Mouse (Mus musculus): Measurements from ENCODE around the gene Nphs1. TPM values are rescaled to one million over a fixed set of nuclear protein-coding genes. Genes with fewer than 3 reads are reported as not detected.

The Nphs1 gene
- polyA plus RNA-seq, 1 experiment = 0.60 TPM

GRCm38 (mm10) chr7:30413596-30413995 lies 44.5 kb upstream of the Nphs1 start, which contains the start of gene Tyrobp:
Gene Tyrobp, plus strand, starts transcription at chr7:30413760.
- TF ChIP-seq USF1 (IDR thresholded peaks at IDR 0.05; ENCODE audit: low read depth) = no peak
- TF ChIP-seq MYOD1 (IDR thresholded peaks at IDR 0.05; ENCODE audit: control insufficient read depth, insufficient read length, low read depth) = no peak
- no peak for TF ChIP-seq CTCF (IDR thresholded peaks at IDR 0.05; ENCODE audit: control insufficient read depth, insufficient read depth, insufficient read length)
- TF ChIP-seq CEBPB (IDR thresholded peaks at IDR 0.05; ENCODE audit: low read depth) = no peak
- no peak for TF ChIP-seq MAX (IDR thresholded peaks at IDR 0.05)
- TF ChIP-seq FOSL1 (IDR thresholded peaks at IDR 0.05; ENCODE audit: insufficient read depth, low read length, poor library complexity, severe bottlenecking) = no peak
- TF ChIP-seq MYOG (IDR thresholded peaks at IDR 0.05; ENCODE audit: control insufficient read depth, extremely low read depth, insufficient read length) = no peak
- no peaks in the 10 kb centered on the region for H3K79me2 ChIP-seq (ENCODE audit: control insufficient read depth, insufficient read depth)
- H3K27me3 ChIP-seq (ENCODE audit: control insufficient read depth, insufficient read depth, insufficient read length) = peaks cover 23% of the 10 kb centered on the region
- no peaks in the 10 kb centered on the region for H3K79me3 ChIP-seq (ENCODE audit: low read depth)
- no peaks in the 10 kb centered on the region for H3K36me3 ChIP-seq (ENCODE audit: control insufficient read depth, insufficient read depth)
- H3ac ChIP-seq (ENCODE audit: control insufficient read depth, insufficient read length, low read depth) = no peak within 1 kb of the TSS
- no peak within 1 kb of the TSS for H3K4me3 ChIP-seq (ENCODE audit: insufficient read depth, poor library complexity, severe bottlenecking)

GRCm38 (mm10) chr7:30417856-30418255 lies 40.3 kb upstream of the Nphs1 start:
- Histone ChIP-seq H3K36me3 (ENCODE audit: control insufficient read depth, insufficient read depth) (no peaks in the 10 kb centered on the region), H3K4me3 (ENCODE audit: insufficient read depth, poor library complexity, severe bottlenecking) (no peak overlapping the region), H3K79me3 (ENCODE audit: low read depth) (no peaks in the 10 kb centered on the region), H3K79me2 (ENCODE audit: control insufficient read depth, insufficient read depth) (no peaks in the 10 kb centered on the region), H3K27me3 (ENCODE audit: control insufficient read depth, insufficient read depth, insufficient read length) (peaks cover 21% of the 10 kb centered on the region), H3ac (ENCODE audit: control insufficient read depth, insufficient read length, low read depth) (no peak overlapping the region)
- TF ChIP-seq CTCF (IDR thresholded peaks at IDR 0.05; ENCODE audit: control insufficient read depth, insufficient read depth, insufficient read length) (no peak), CEBPB (IDR thresholded peaks at IDR 0.05; ENCODE audit: low read depth) (no peak), MYOG (IDR thresholded peaks at IDR 0.05; ENCODE audit: control insufficient read depth, extremely low read depth, insufficient read length) (no peak), FOSL1 (IDR thresholded peaks at IDR 0.05; ENCODE audit: insufficient read depth, low read length, poor library complexity, severe bottlenecking) (no peak), MAX (IDR thresholded peaks at IDR 0.05) (no peak), MYOD1 (IDR thresholded peaks at IDR 0.05; ENCODE audit: control insufficient read depth, insufficient read length, low read depth) (no peak), USF1 (IDR thresholded peaks at IDR 0.05; ENCODE audit: low read depth) (no peak)

GRCm38 (mm10) chr7:30419561-30420499 lies 38.3 kb upstream of the Nphs1 start, which contains the start of gene Hcst:
Gene Hcst, minus strand, starts transcription at chr7:30419854.
- TF ChIP-seq MAX (IDR thresholded peaks at IDR 0.05) = no peak
- TF ChIP-seq MYOG (IDR thresholded peaks at IDR 0.05; ENCODE audit: control insufficient read depth, extremely low read depth, insufficient read length) = no peak
- TF ChIP-seq CTCF (IDR thresholded peaks at IDR 0.05; ENCODE audit: control insufficient read depth, insufficient read depth, insufficient read length) = no peak
- TF ChIP-seq USF1 (IDR thresholded peaks at IDR 0.05; ENCODE audit: low read depth) = no peak
- no peak for TF ChIP-seq FOSL1 (IDR thresholded peaks at IDR 0.05; ENCODE audit: insufficient read depth, low read length, poor library complexity, severe bottlenecking)
- TF ChIP-seq MYOD1 (IDR thresholded peaks at IDR 0.05; ENCODE audit: control insufficient read depth, insufficient read length, low read depth) = no peak
- TF ChIP-seq CEBPB (IDR thresholded peaks at IDR 0.05; ENCODE audit: low read depth) = no peak

GRCm38 (mm10) chr7:30420673-30421072 lies 37.4 kb upstream of the Nphs1 start:
- H3K27me3 ChIP-seq (ENCODE audit: control insufficient read depth, insufficient read depth, insufficient read length) = peaks cover 38% of the 10 kb centered on the region

More at GRCm38 (mm10) chr7:30419561-30420499, 38.3 kb upstream of the Nphs1 start, which contains the start of gene Hcst:
- Histone ChIP-seq H3K27me3 (ENCODE audit: control insufficient read depth, insufficient read depth, insufficient read length) (peaks cover 32% of the 10 kb centered on the region), H3ac (ENCODE audit: control insufficient read depth, insufficient read length, low read depth) (no peak within 1 kb of the TSS), H3K79me2 (ENCODE audit: control insufficient read depth, insufficient read depth) (no peaks in the 10 kb centered on the region), H3K4me3 (ENCODE audit: insufficient read depth, poor library complexity, severe bottlenecking) (no peak within 1 kb of the TSS), H3K36me3 (ENCODE audit: control insufficient read depth, insufficient read depth) (no peaks in the 10 kb centered on the region), H3K79me3 (ENCODE audit: low read depth) (no peaks in the 10 kb centered on the region)

GRCm38 (mm10) chr7:30421175-30421889 lies 36.8 kb upstream of the Nphs1 start, which contains the start of gene Nfkbid:
Gene Nfkbid, plus strand, starts transcription at chr7:30421732.
- Histone ChIP-seq H3ac (ENCODE audit: control insufficient read depth, insufficient read length, low read depth) (no peak within 1 kb of the TSS), H3K36me3 (ENCODE audit: control insufficient read depth, insufficient read depth) (no peaks in the 10 kb centered on the region), H3K4me3 (ENCODE audit: insufficient read depth, poor library complexity, severe bottlenecking) (no peak within 1 kb of the TSS), H3K79me3 (ENCODE audit: low read depth) (no peaks in the 10 kb centered on the region), H3K27me3 (ENCODE audit: control insufficient read depth, insufficient read depth, insufficient read length) (peaks cover 43% of the 10 kb centered on the region), H3K79me2 (ENCODE audit: control insufficient read depth, insufficient read depth) (no peaks in the 10 kb centered on the region)
- no peak for TF ChIP-seq CTCF (IDR thresholded peaks at IDR 0.05; ENCODE audit: control insufficient read depth, insufficient read depth, insufficient read length)

More at GRCm38 (mm10) chr7:30420673-30421072, 37.4 kb upstream of the Nphs1 start:
- TF ChIP-seq FOSL1 (IDR thresholded peaks at IDR 0.05; ENCODE audit: insufficient read depth, low read length, poor library complexity, severe bottlenecking) = no peak
- TF ChIP-seq MYOG (IDR thresholded peaks at IDR 0.05; ENCODE audit: control insufficient read depth, extremely low read depth, insufficient read length) = no peak
- no peak for TF ChIP-seq USF1 (IDR thresholded peaks at IDR 0.05; ENCODE audit: low read depth)
- TF ChIP-seq MYOD1 (IDR thresholded peaks at IDR 0.05; ENCODE audit: control insufficient read depth, insufficient read length, low read depth) = no peak
- TF ChIP-seq MAX (IDR thresholded peaks at IDR 0.05) = no peak
- no peak for TF ChIP-seq CTCF (IDR thresholded peaks at IDR 0.05; ENCODE audit: control insufficient read depth, insufficient read depth, insufficient read length)
- no peak for TF ChIP-seq CEBPB (IDR thresholded peaks at IDR 0.05; ENCODE audit: low read depth)
- Histone ChIP-seq H3K4me3 (ENCODE audit: insufficient read depth, poor library complexity, severe bottlenecking) (no peak overlapping the region), H3K79me3 (ENCODE audit: low read depth) (no peaks in the 10 kb centered on the region), H3K36me3 (ENCODE audit: control insufficient read depth, insufficient read depth) (no peaks in the 10 kb centered on the region), H3K79me2 (ENCODE audit: control insufficient read depth, insufficient read depth) (no peaks in the 10 kb centered on the region), H3ac (ENCODE audit: control insufficient read depth, insufficient read length, low read depth) (no peak overlapping the region)

Measured in C2C12 (cell line).